17 mouse cellular contexts compared by ENCODE assay signal in genomic region chr9:43483195-43483594, GRCm38 (mm10).
DNase-seq lines count a peak whose midpoint lies in the region; ATAC-seq lines count a peak whose summit lies in the region.
"Had no signal": no experiment of that assay in that cellular context is flagged by ENCODE, and none has a peak within 500 bp of the region (broad histone marks: within the 10 kb centered on the region; RNA-seq: fewer than 3 reads in every experiment).

No protein-coding gene starts in this region.

- no peaks in the 10 kb centered on the region for H3K36me3 ChIP-seq in embryonic facial prominence, embryonic 10.5 days (replicated peaks)
- H3K36me3 ChIP-seq: forebrain, embryonic 10.5 days had no signal

- no peaks in the 10 kb centered on the region for H3K9me3 ChIP-seq in embryonic facial prominence, embryonic 10.5 days
- H3K9me3 ChIP-seq: forebrain, embryonic 10.5 days had no signal

- peaks cover 7% of the 10 kb centered on the region for H3K27me3 ChIP-seq in embryonic facial prominence, embryonic 10.5 days (replicated peaks; ENCODE audit: low read depth, poor library complexity, severe bottlenecking)

- WGBS in embryonic facial prominence, embryonic 10.5 days = 85% methylated on average over 2 of the region's 2 CpGs

- no peak overlapping the region for H3K4me3 ChIP-seq in embryonic facial prominence, embryonic 10.5 days
- H3K4me3 ChIP-seq: forebrain, embryonic 10.5 days had no signal

- H3K27ac ChIP-seq in embryonic facial prominence, embryonic 10.5 days (replicated peaks) = no peak overlapping the region
- H3K27ac ChIP-seq: forebrain, embryonic 10.5 days; hindbrain, embryonic 14.5 days; kidney, postnatal 0 days; macrophage had no signal

- H3K4me1 ChIP-seq in embryonic facial prominence, embryonic 10.5 days = peaks cover 12% of the 10 kb centered on the region

- DNase-seq in frontal cortex, postnatal 14 days (ENCODE audit: low spot score in 2 of 2) = no peak
- peak; percentile 61 for DNase-seq in layer of hippocampus, adult 18-20 months (ENCODE audit: low spot score in 2 of 2)
- DNase-seq in layer of hippocampus, adult 9-10 months (ENCODE audit: low spot score) = no peak
- DNase-seq in brain, adult 2 months (ENCODE audit: low read depth, low spot score) = peak; percentile 68
- peak; percentile 48 to 76 for DNase-seq in layer of hippocampus, postnatal 14 days (ENCODE audit: low spot score in 2 of 2)
- no peak for DNase-seq in embryonic facial prominence, embryonic 10.5 days (ENCODE audit: low spot score)
- DNase-seq in adipocyte (ENCODE audit: low spot score) = no peak
- DNase-seq: adrenal gland, postnatal 14 days; cerebellum, adult 9-10 months; kidney, adult 2 months; spleen, adult 18-20 months; thymus, postnatal 14 days had no signal

- peak; percentile 75 for ATAC-seq in frontal cortex, adult (ENCODE audit: low TSS enrichment)

Comparison
In these comparisons a context has a peak if more than half of its experiments do, and no peak if none do; other contexts are left out.
1. DNase-seq: peak in layer of hippocampus, adult 18-20 months (2 of 2), brain, adult 2 months (single experiment) and layer of hippocampus, postnatal 14 days (2 of 2); none in frontal cortex, postnatal 14 days (0 of 2), layer of hippocampus, adult 9-10 months (single experiment), embryonic facial prominence, embryonic 10.5 days (single experiment) and adipocyte (single experiment).